Mouse (Mus musculus) olfactory bulb, adult 2 months (tissue): Measurements from ENCODE around the gene Tfap4.

ENCODE experiments used
- CTCF ChIP-seq: fragments of 200-500 bp; IDR thresholded peaks from 2 replicates; pipeline ENCODE4 v1.5.1; 2012; ENCODE audit warnings: low read depth, mild to moderate bottlenecking, low read length, moderate library complexity; ENCODE audit not compliant: insufficient read depth
- POLR2A ChIP-seq: fragments of 200-500 bp; IDR thresholded peaks from 2 replicates; pipeline ENCODE4 v1.6.1; 2012; ENCODE audit warnings: mild to moderate bottlenecking, low read depth, low read length, moderate library complexity; ENCODE audit not compliant: insufficient read depth

DNA sequence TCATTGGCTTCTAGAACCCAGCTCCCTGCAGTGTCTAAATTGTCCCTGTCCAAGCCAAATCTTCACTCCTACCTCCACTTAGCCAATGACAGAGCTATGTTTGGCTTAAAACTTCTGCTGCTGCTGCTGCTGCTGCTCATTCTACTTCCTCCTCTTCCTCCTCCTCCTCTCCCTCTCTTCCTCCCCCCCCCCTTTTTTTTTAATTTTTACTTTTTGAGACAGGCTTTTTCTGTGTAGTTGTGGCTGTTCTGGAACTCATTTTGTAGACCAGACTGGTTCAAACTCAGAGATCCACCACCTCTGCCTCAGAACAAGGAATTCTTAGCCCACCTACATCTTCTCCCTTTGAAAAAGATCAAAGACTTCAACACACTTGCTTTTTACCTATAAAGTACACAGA is 57.1 kb downstream of the Tfap4 start:
- TF ChIP-seq CTCF (no peak), POLR2A (no peak)
